8 mouse cellular contexts compared by ENCODE assay signal in genomic region chr4:125941916-125942315, GRCm38 (mm10).
A peak's percentile ranks its signal among the peaks of the same experiment; 100 is the strongest.
DNase-seq lines count a peak whose midpoint lies in the region; ATAC-seq and TF ChIP-seq lines count a peak whose summit lies in the region.

No protein-coding gene starts in this region.

- no peaks in the 10 kb centered on the region for H3K9me3 ChIP-seq in midbrain, postnatal 0 days (ENCODE audit: low read length)

- 0 out of 2 replicates have a peak, but pooled peaks have one; percentile 15 for TF ChIP-seq CTCF in embryonic fibroblast, embryonic 13.5 days (IDR thresholded peaks at IDR 0.05; ENCODE audit: borderline replicate concordance, insufficient read depth, low read length)
- peak; percentile 87 for TF ChIP-seq CTCF in midbrain, postnatal 0 days (IDR thresholded peaks at IDR 0.05)

- H3K4me1 ChIP-seq in embryonic fibroblast, embryonic 13.5 days (ENCODE audit: control insufficient read depth, insufficient read depth, low read length), result no peaks in the 10 kb centered on the region
- no peaks in the 10 kb centered on the region for H3K4me1 ChIP-seq in midbrain, postnatal 0 days (ENCODE audit: insufficient read depth, low read length)

- peak; percentile 13 for DNase-seq in kidney, adult 18-20 months
- no peak for DNase-seq in kidney, adult 11 months
- peak; percentile 71 for DNase-seq in R1 (ENCODE audit: low read depth, low spot score)
- peak; percentile 63 for DNase-seq in layer of hippocampus, adult 11-12 months (ENCODE audit: low spot score)
- DNase-seq in midbrain, postnatal 0 days (ENCODE audit: low spot score), result peak; percentile 71
- DNase-seq in urinary bladder, adult 18-20 months (ENCODE audit: low spot score in 2 of 2), result no peak
- DNase-seq in heart, adult 8-10 months (ENCODE audit: low spot score), result no peak

- 46% methylated on average over 3 of the region's 3 CpGs for WGBS in midbrain, postnatal 0 days

- no peak overlapping the region for H3K9ac ChIP-seq in midbrain, postnatal 0 days (replicated peaks; ENCODE audit: low read length, poor library complexity, severe bottlenecking)

- no peak overlapping the region for H3K4me2 ChIP-seq in midbrain, postnatal 0 days (ENCODE audit: low read depth, low read length, poor library complexity, severe bottlenecking)

- no peak overlapping the region for H3K4me3 ChIP-seq in embryonic fibroblast, embryonic 13.5 days (ENCODE audit: insufficient read depth, low read length)
- no peak overlapping the region for H3K4me3 ChIP-seq in midbrain, postnatal 0 days (ENCODE audit: low read depth, low read length)

- no peak for ATAC-seq in midbrain, postnatal 0 days (ENCODE audit: low FRiP score)

- no peak for TF ChIP-seq POLR2A in embryonic fibroblast, embryonic 13.5 days (IDR thresholded peaks at IDR 0.05; ENCODE audit: low read depth, low read length)

- no peaks in the 10 kb centered on the region for H3K36me3 ChIP-seq in midbrain, postnatal 0 days (ENCODE audit: insufficient read depth, low read length)

- H3K27ac ChIP-seq in embryonic fibroblast, embryonic 13.5 days (ENCODE audit: insufficient read depth, low read length), result no peak overlapping the region
- H3K27ac ChIP-seq in midbrain, postnatal 0 days (ENCODE audit: low read depth, low read length), result no peak overlapping the region

- no peaks in the 10 kb centered on the region for H3K27me3 ChIP-seq in midbrain, postnatal 0 days (ENCODE audit: insufficient read depth, low read length)

Comparison
In these comparisons a context has a peak if more than half of its experiments do, and no peak if none do; other contexts are left out.
1. DNase-seq: peak in kidney, adult 18-20 months (single experiment), R1 (single experiment), layer of hippocampus, adult 11-12 months (single experiment) and midbrain, postnatal 0 days (single experiment); none in kidney, adult 11 months (single experiment), urinary bladder, adult 18-20 months (0 of 2) and heart, adult 8-10 months (single experiment).